Mouse (Mus musculus): ENCODE results near the gene Bmp8a.
"Not testable (repeated sequence)": the region's sequence is repeated elsewhere in the genome, so short reads cannot be mapped to it uniquely, and the experiment has no call there.

DNA sequence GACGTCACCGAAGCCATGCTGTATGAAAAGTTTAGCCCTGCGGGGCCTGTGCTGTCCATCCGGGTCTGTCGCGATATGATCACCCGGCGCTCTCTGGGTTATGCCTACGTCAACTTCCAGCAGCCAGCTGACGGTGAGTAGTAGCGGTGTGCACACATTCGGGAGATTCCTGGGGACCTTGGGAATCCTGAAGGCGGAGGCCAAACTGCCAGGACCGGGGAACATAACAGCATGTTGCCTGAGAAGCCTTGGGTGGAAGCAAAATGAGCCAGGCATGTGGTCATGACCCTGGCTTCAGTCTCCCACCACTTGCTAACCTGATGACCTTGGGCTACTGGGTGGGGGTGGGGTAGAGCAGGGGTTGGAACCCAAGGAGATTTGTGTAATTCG is 59.4 kb downstream of the Bmp8a start:
- not testable (repeated sequence) for TF ChIP-seq CTCF (IDR thresholded peaks at IDR 0.05; ENCODE audit: borderline replicate concordance, insufficient read depth, low read depth, low read length); POLR2A (IDR thresholded peaks at IDR 0.05; ENCODE audit: borderline replicate concordance, insufficient read depth, low read length)
